Mouse (Mus musculus): ENCODE results near the gene Pla2g2f. TPM values are rescaled to one million over a fixed set of nuclear protein-coding genes. Genes with fewer than 3 reads are reported as not detected.

Gene Pla2g2f
- polyA plus RNA-seq (2015; fragmentation: Nextera tagmentation; extraction: Ambion mirVana) = not detected in 2 replicates

DNA sequence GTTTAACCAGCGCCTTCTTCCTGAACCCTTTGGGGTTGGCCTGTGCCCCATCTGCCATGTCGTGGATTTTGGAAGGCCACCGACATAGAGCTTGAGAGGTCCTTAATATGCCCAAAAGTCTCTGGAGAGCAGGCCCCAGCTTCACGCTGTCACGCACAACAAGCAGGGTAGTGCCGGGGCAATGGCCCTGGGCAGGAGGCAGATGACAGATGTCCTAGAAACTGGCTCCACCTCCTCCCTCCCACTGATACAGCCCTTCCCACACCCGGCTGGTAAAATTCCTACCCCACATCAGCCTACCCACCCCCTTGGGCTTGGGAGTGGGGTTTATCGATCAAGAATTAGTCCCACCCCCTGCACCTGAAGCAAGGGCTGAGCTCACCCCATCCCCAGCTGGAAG is at the start of gene Pla2g2f:
Pla2g2f (minus strand) TSS at position 211 of the 400 bp plus-strand sequence.
- DNase-seq = no peak
- TF ChIP-seq CTCF (IDR thresholded peaks at IDR 0.05; ENCODE audit: low read depth) = no peak
- TF ChIP-seq EP300 (IDR thresholded peaks at IDR 0.05; ENCODE audit: low read depth) = no peak
- no peaks in the 10 kb centered on the region for H3K36me3 ChIP-seq (replicated peaks; ENCODE audit: insufficient read depth, low read length)
- WGBS (ENCODE audit: insufficient replicate concordance) = 72% methylated on average over 8 of the region's 8 CpGs
- ATAC-seq = no peak
- no peaks in the 10 kb centered on the region for H3K9me3 ChIP-seq (ENCODE audit: low read length)
- H3K27me3 ChIP-seq (ENCODE audit: insufficient read depth, low read length) = no peaks in the 10 kb centered on the region
- H3K27ac ChIP-seq (ENCODE audit: low read depth) = no peak within 1 kb of the TSS
- no peak within 1 kb of the TSS for H3K9ac ChIP-seq (replicated peaks)
- no peaks in the 10 kb centered on the region for H3K4me1 ChIP-seq (ENCODE audit: insufficient read depth)
- no peak within 1 kb of the TSS for H3K4me2 ChIP-seq (ENCODE audit: low read depth, low read length)
- no peak within 1 kb of the TSS for H3K4me3 ChIP-seq (ENCODE audit: low read depth, low read length)

DNA sequence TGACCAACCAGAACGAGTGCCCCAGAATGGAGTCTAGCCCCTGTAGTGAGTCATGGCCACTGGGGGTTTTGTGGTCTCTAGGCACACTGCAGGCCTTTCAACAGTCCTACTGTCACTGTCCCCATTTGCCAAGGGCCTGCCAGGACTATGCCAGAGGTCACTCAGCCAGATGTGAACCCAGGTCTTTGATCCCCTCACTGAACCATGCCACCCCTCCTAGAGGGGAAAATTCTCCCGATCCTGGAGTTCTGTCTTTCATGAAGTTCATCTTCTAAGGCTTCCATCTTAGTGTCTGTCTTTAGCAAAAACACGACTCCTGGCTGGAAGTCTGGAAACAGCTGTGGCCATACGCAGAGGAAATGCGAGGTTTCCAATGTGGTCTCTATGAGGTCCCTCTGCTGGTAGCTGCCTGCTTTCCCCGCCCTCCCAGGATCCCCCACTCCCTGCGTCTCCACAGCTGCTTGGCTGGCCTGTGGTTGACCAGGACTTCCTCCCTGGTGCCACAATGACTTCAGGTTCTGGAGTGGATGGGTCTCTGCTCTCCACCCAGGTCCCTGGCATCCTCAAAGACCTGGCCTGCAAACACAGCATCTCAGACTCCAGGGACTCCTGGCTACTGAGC is 49.6 kb upstream of the Pla2g2f start:
- H3K27me3 ChIP-seq (ENCODE audit: insufficient read depth, low read length) = no peaks in the 10 kb centered on the region
- TF ChIP-seq EP300 (IDR thresholded peaks at IDR 0.05; ENCODE audit: low read depth) (no peak), CTCF (IDR thresholded peaks at IDR 0.05; ENCODE audit: low read depth) (no peak)
- H3K4me3 ChIP-seq (ENCODE audit: low read depth, low read length) = no peak overlapping the region
- no peaks in the 10 kb centered on the region for H3K9me3 ChIP-seq (ENCODE audit: low read length)
- no peak overlapping the region for H3K27ac ChIP-seq (ENCODE audit: low read depth)
- H3K9ac ChIP-seq (replicated peaks) = no peak overlapping the region
- WGBS (ENCODE audit: insufficient replicate concordance) = 41% methylated on average over 7 of the region's 7 CpGs
- no peak overlapping the region for H3K4me2 ChIP-seq (ENCODE audit: low read depth, low read length)
- ATAC-seq = no peak
- H3K36me3 ChIP-seq (replicated peaks; ENCODE audit: insufficient read depth, low read length) = no peaks in the 10 kb centered on the region
- no peak for DNase-seq
- no peaks in the 10 kb centered on the region for H3K4me1 ChIP-seq (ENCODE audit: insufficient read depth)

DNA sequence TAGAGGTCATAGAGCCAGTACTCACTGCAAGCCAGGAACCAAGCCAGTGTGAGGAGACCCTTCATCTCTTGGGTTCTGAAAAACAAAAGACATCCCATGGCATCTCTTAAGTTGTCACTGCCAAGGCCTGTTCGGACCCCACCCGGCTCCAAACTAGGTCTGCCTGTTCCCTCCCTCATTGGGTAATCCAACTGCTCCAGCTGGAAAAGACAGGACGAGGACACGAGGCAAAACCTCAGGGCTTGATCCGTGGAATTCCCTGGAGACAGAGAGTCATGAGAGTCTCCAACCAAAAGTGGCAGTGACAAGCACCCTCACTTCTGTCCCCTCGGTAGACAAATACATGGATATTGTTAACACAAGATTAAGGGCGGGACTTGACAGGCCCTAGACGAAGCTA is 48.7 kb upstream of the Pla2g2f start:
- 77% methylated on average over 8 of the region's 8 CpGs for WGBS (ENCODE audit: insufficient replicate concordance)
- no peaks in the 10 kb centered on the region for H3K27me3 ChIP-seq (ENCODE audit: insufficient read depth, low read length)

DNA sequence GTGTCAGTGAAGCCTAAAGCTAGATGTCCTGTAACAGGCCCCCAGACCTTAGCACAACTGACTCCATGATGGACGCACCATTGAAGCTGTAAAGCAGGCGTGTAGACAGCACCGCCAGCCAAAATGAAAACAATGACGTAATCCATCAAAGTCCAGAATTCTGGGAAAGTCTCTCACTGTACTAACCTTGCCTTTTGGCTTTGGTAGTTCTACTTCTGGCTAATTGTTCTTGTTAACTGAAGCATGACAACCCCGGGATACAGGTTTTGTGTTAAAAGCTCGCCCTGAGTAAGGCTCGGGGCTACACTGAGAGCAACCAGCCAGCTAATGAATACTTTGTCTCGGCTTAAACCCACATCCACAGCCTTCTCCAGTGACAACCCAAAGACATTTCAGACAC is 47.8 kb upstream of the Pla2g2f start:
- no peak for ATAC-seq
- no peak for TF ChIP-seq EP300 (IDR thresholded peaks at IDR 0.05; ENCODE audit: low read depth)
- no peak for TF ChIP-seq CTCF (IDR thresholded peaks at IDR 0.05; ENCODE audit: low read depth)
- DNase-seq = no peak
- H3K9ac ChIP-seq (replicated peaks) = no peak overlapping the region
- no peaks in the 10 kb centered on the region for H3K27me3 ChIP-seq (ENCODE audit: insufficient read depth, low read length)
- no peaks in the 10 kb centered on the region for H3K36me3 ChIP-seq (replicated peaks; ENCODE audit: insufficient read depth, low read length)
- H3K9me3 ChIP-seq (ENCODE audit: low read length) = no peaks in the 10 kb centered on the region
- H3K27ac ChIP-seq (ENCODE audit: low read depth) = no peak overlapping the region
- H3K4me3 ChIP-seq (ENCODE audit: low read depth, low read length) = no peak overlapping the region
- 49% methylated on average over 8 of the region's 8 CpGs for WGBS (ENCODE audit: insufficient replicate concordance)
- H3K4me1 ChIP-seq (ENCODE audit: insufficient read depth) = no peaks in the 10 kb centered on the region
- H3K4me2 ChIP-seq (ENCODE audit: low read depth, low read length) = no peak overlapping the region

More for the DNA sequence above, 48.7 kb upstream of the Pla2g2f start:
- Histone ChIP-seq H3K36me3 (replicated peaks; ENCODE audit: insufficient read depth, low read length) (no peaks in the 10 kb centered on the region), H3K27ac (ENCODE audit: low read depth) (no peak overlapping the region), H3K4me3 (ENCODE audit: low read depth, low read length) (no peak overlapping the region), H3K9ac (replicated peaks) (no peak overlapping the region), H3K4me1 (ENCODE audit: insufficient read depth) (no peaks in the 10 kb centered on the region), H3K4me2 (ENCODE audit: low read depth, low read length) (no peak overlapping the region), H3K9me3 (ENCODE audit: low read length) (no peaks in the 10 kb centered on the region)
- TF ChIP-seq EP300 (IDR thresholded peaks at IDR 0.05; ENCODE audit: low read depth) = no peak
- no peak for TF ChIP-seq CTCF (IDR thresholded peaks at IDR 0.05; ENCODE audit: low read depth)
- ATAC-seq = no peak
- DNase-seq = no peak

DNA sequence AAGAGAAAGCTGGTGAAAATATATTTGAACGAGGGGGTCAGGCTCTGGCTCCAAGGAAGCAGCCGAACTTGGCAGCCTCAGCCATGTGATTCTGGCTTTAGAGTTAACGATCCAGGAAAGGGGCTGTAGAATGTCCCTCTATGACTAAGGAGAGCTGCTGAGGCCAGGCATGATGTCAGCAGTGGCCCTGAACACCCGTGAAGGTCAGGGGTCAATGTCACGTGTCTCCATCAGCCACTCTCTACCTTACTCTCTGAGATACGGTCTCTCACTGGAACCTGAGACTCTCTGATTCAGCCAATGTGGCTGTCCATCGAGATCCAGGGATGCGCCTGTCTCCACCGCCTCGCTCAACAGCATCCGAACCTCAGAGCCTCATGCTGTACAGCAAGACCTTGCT is 45.5 kb upstream of the Pla2g2f start:
- H3K4me1 ChIP-seq (ENCODE audit: insufficient read depth) = no peaks in the 10 kb centered on the region
- no peaks in the 10 kb centered on the region for H3K36me3 ChIP-seq (replicated peaks; ENCODE audit: insufficient read depth, low read length)
- no peak overlapping the region for H3K9ac ChIP-seq (replicated peaks)
- ATAC-seq (no peak), DNase-seq (no peak)
- no peak overlapping the region for H3K27ac ChIP-seq (ENCODE audit: low read depth)
- H3K4me3 ChIP-seq (ENCODE audit: low read depth, low read length) = no peak overlapping the region
- H3K9me3 ChIP-seq (ENCODE audit: low read length) = no peaks in the 10 kb centered on the region
- no peaks in the 10 kb centered on the region for H3K27me3 ChIP-seq (ENCODE audit: insufficient read depth, low read length)
- TF ChIP-seq EP300 (IDR thresholded peaks at IDR 0.05; ENCODE audit: low read depth) = no peak
- no peak for TF ChIP-seq CTCF (IDR thresholded peaks at IDR 0.05; ENCODE audit: low read depth)
- no peak overlapping the region for H3K4me2 ChIP-seq (ENCODE audit: low read depth, low read length)
- WGBS (ENCODE audit: insufficient replicate concordance) = 75% methylated on average over 11 of the region's 11 CpGs

DNA sequence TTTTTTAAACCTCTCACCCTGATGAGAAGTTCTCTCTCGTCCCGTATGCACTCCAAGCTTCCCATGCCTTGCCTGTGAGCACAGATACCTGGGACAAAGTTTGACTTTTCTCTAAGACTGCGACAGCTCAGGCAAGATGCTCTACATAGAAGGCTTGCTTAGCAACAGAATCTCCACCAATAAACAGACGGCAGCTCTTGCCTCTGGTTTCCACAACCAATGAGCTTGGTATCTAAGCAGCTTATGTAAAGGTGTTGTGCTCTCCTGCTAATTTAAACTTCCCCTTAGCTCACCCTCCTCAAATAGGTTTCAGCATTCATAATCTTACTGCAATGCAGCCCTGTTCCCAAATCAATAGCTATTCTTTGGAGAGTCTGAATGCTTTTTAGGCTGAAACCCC is 44.2 kb upstream of the Pla2g2f start:
- Histone ChIP-seq H3K9ac (replicated peaks) (no peak overlapping the region), H3K9me3 (ENCODE audit: low read length) (no peaks in the 10 kb centered on the region)
- no peak for DNase-seq

More for the DNA sequence above, 44.2 kb upstream of the Pla2g2f start:
- H3K27ac ChIP-seq (ENCODE audit: low read depth) = no peak overlapping the region
- H3K36me3 ChIP-seq (replicated peaks; ENCODE audit: insufficient read depth, low read length) = no peaks in the 10 kb centered on the region
- H3K27me3 ChIP-seq (ENCODE audit: insufficient read depth, low read length) = no peaks in the 10 kb centered on the region
- no peak for ATAC-seq
- 69% methylated on average over 4 of the region's 4 CpGs for WGBS (ENCODE audit: insufficient replicate concordance)
- H3K4me1 ChIP-seq (ENCODE audit: insufficient read depth) = no peaks in the 10 kb centered on the region
- H3K4me3 ChIP-seq (ENCODE audit: low read depth, low read length) = no peak overlapping the region
- H3K4me2 ChIP-seq (ENCODE audit: low read depth, low read length) = no peak overlapping the region
- no peak for TF ChIP-seq EP300 (IDR thresholded peaks at IDR 0.05; ENCODE audit: low read depth)
- no peak for TF ChIP-seq CTCF (IDR thresholded peaks at IDR 0.05; ENCODE audit: low read depth)
